Mouse (Mus musculus) stomach, embryonic 14.5 days (tissue): ENCODE data around the gene Inafm2. TPM values are rescaled to one million over a fixed set of nuclear protein-coding genes. Genes with fewer than 3 reads are reported as not detected.

ENCODE experiments used
- ATAC-seq: fragments of 200-750 bp; cut with Nextera tagmentation; 2 replicates; pipeline ENCODE4 v1.8.0; 2017; ENCODE audit warnings: low read depth, moderate TSS enrichment; ENCODE audit not compliant: insufficient number of reproducible peaks, insufficient read depth, low FRiP score
- H3K27ac ChIP-seq: fragments of 300-500 bp; sonication (generic); 2 replicates; pipeline ENCODE4 v1.5.1; 2014; ENCODE audit warnings: mild to moderate bottlenecking, low read length, moderate library complexity, mixed read lengths
- H3K27me3 ChIP-seq: fragments of 300-500 bp; sonication (generic); 2 replicates; pipeline ENCODE4 v1.6.1; 2014; ENCODE audit warnings: low read length, control low read depth, mixed read lengths; ENCODE audit not compliant: control insufficient read depth, insufficient read depth
- H3K36me3 ChIP-seq: fragments of 300-500 bp; sonication (generic); 2 replicates; pipeline ENCODE4 v1.6.1; 2014; ENCODE audit warnings: mild to moderate bottlenecking, control low read depth, low read length, moderate library complexity, mixed read lengths; ENCODE audit not compliant: control insufficient read depth, insufficient read depth
- H3K4me1 ChIP-seq: fragments of 300-500 bp; sonication (generic); 2 replicates; pipeline ENCODE4 v1.6.1; 2014; ENCODE audit warnings: low read length, control low read depth, mixed read lengths; ENCODE audit not compliant: control insufficient read depth, insufficient read depth
- H3K4me2 ChIP-seq: fragments of 300-500 bp; sonication (generic); replicated peaks from 2 replicates; pipeline ENCODE4 v1.6.1; 2014; ENCODE audit warnings: low read depth, low read length, control low read depth
- H3K4me3 ChIP-seq: fragments of 300-500 bp; sonication (generic); 2 replicates; pipeline ENCODE4 v1.5.1; 2014; ENCODE audit warnings: low read depth, low read length, control low read depth
- H3K9ac ChIP-seq: fragments of 300-500 bp; sonication (generic); replicated peaks from 2 replicates; pipeline ENCODE4 v1.6.1; 2014; ENCODE audit warnings: low read depth, mild to moderate bottlenecking, control low read depth, low read length, moderate library complexity, mixed read lengths
- H3K9me3 ChIP-seq: fragments of 300-500 bp; sonication (generic); 2 replicates; pipeline ENCODE4 v1.6.1; 2016; ENCODE audit warnings: low read depth, low read length, control low read depth; ENCODE audit not compliant: control insufficient read depth
- WGBS: fragments of 180-500 bp; shearing (Covaris S2); extraction: QIAGEN DNeasy Blood & Tissue Kit; methylation state at CpG from one replicate; pipeline ENCODE4 v1.1.7; 2014; 5-methylcytosine and 5-hydroxymethylcytosine counted together
- polyA plus RNA-seq: library from polyadenylated mRNA; unstranded; fragments of >200 nt; fragmentation: Nextera tagmentation; extraction: Ambion mirVana; gene quantifications from 2 replicates; pipeline ENCODE4 v1.2.1, GENCODE M21; 2014

Inafm2 gene
- polyA plus RNA-seq = 33.0 and 33.5 TPM in 2 replicates

DNA sequence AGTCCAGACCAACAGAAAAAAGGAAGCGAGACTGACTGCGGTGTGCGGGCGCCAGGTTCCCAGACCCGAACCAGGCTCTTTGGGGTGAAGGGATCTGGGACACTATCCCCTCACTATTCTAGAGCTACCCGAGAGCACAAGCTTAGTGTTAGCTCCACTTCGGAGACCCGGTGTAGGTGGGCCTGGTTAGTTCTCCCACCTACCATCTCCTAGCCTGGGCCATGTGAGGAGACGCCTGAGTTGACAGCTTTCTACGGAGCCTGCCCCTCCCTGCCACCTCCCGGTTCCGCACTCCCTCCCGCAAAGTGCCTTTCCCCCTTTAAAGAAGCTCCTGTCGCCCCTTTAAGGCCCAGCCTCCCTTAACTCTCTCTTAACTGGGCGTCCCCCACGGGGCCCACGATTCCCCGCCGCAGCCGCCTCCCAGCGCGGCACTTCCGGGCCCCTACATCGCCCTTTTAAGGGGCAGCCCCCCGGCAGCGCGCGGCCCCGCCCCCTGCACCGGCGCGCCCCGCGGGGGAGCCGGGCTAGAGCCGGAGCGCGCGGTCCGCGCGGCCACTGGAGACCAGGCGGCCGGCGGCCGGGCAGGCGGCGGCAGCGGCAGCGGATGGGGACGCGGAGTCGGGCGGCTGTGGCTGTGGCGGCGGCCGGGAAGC, at the start of gene Inafm2:
TSS of gene Inafm2 (plus strand) at position 527 of the 653 bp plus-strand sequence.
- peak; percentile 85 for ATAC-seq
- Histone ChIP-seq H3K4me2 (peak within 1 kb of the TSS; percentile 89), H3K4me3 (peak within 1 kb of the TSS; percentile 69), H3K36me3 (no peaks in the 10 kb centered on the region), H3K4me1 (peaks cover 19% of the 10 kb centered on the region), H3K9me3 (no peaks in the 10 kb centered on the region), H3K9ac (peak within 1 kb of the TSS; percentile 88), H3K27ac (no peak within 1 kb of the TSS), H3K27me3 (no peaks in the 10 kb centered on the region)
- under 1% methylated on average over 51 of the region's 57 CpGs for WGBS

GRCm38 (mm10) chr2:118696451-118697308, 48.9 kb upstream of the Inafm2 start:
- H3K9me3 ChIP-seq = no peaks in the 10 kb centered on the region
- H3K4me3 ChIP-seq = no peak overlapping the region
- no peak overlapping the region for H3K9ac ChIP-seq
- peaks cover 14% of the 10 kb centered on the region for H3K27me3 ChIP-seq
- no peak for ATAC-seq
- WGBS = 42% methylated on average over 21 of the region's 21 CpGs
- H3K4me1 ChIP-seq = peaks cover 5% of the 10 kb centered on the region; the same call in 1 of the 2 replicates
- no peak overlapping the region for H3K4me2 ChIP-seq
- H3K27ac ChIP-seq = no peak overlapping the region
- H3K36me3 ChIP-seq = no peaks in the 10 kb centered on the region

DNA sequence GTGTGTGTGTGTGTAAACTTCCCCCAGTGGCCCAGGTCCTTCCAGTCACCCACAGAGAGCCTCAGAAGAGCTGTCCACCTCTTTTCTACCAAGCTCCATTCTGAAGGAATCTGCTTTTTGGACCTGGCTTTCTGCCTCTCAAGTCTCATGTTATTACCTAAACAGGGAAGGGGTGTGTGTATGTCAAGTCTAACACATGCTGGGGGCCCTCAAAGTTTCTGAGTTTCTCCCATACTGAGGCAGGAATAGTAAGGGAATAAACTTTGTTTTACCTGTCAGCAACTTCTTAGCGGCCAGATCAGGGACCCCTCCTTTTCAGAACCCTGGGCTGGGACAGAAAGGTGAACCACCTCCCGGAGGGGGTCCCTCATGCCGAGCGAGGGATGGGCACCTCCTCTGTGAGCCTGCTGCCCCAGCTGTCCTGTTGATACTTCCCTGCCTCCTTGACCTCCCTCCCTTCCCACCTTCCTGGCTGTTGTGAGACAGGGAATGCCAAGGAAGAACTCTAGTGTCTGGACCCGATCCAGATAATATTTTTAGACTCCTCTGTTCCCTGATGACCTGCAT, 48.2 kb upstream of the Inafm2 start:
- WGBS = 37% methylated on average over 5 of the region's 5 CpGs
- peaks cover 21% of the 10 kb centered on the region for H3K27me3 ChIP-seq
- H3K4me3 ChIP-seq = no peak overlapping the region
- ATAC-seq = no peak
- H3K9me3 ChIP-seq = no peaks in the 10 kb centered on the region
- H3K36me3 ChIP-seq = no peaks in the 10 kb centered on the region
- H3K9ac ChIP-seq = no peak overlapping the region
- H3K4me1 ChIP-seq = peaks cover 5% of the 10 kb centered on the region; the same call in 1 of the 2 replicates
- H3K4me2 ChIP-seq = no peak overlapping the region
- no peak overlapping the region for H3K27ac ChIP-seq

DNA sequence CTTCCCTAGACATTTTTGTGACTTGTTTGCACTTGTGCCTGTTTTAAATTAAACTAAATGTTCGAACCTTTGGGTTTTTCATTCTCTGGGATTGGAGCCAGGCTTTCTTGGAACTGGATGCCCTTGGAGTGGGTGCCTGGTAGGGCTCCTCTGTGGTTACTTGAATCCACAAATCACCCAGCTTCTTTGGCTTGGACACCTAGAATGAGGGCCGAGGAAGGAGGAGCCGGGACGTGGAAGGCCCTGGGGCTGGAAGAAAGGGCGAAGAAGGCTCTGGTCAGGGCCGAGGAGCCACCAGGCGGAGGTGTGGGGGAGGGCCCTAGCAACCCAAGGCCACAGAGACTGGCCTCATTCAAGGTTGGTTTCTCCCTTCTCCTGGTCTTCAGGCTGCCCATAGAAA, 47.6 kb upstream of the Inafm2 start:
- Histone ChIP-seq H3K9me3 (no peaks in the 10 kb centered on the region), H3K27me3 (peaks cover 27% of the 10 kb centered on the region), H3K9ac (no peak overlapping the region), H3K27ac (no peak overlapping the region), H3K36me3 (no peaks in the 10 kb centered on the region), H3K4me2 (no peak overlapping the region), H3K4me3 (no peak overlapping the region), H3K4me1 (peaks cover 11% of the 10 kb centered on the region)
- no peak for ATAC-seq
- 41% methylated on average over 7 of the region's 7 CpGs for WGBS

DNA sequence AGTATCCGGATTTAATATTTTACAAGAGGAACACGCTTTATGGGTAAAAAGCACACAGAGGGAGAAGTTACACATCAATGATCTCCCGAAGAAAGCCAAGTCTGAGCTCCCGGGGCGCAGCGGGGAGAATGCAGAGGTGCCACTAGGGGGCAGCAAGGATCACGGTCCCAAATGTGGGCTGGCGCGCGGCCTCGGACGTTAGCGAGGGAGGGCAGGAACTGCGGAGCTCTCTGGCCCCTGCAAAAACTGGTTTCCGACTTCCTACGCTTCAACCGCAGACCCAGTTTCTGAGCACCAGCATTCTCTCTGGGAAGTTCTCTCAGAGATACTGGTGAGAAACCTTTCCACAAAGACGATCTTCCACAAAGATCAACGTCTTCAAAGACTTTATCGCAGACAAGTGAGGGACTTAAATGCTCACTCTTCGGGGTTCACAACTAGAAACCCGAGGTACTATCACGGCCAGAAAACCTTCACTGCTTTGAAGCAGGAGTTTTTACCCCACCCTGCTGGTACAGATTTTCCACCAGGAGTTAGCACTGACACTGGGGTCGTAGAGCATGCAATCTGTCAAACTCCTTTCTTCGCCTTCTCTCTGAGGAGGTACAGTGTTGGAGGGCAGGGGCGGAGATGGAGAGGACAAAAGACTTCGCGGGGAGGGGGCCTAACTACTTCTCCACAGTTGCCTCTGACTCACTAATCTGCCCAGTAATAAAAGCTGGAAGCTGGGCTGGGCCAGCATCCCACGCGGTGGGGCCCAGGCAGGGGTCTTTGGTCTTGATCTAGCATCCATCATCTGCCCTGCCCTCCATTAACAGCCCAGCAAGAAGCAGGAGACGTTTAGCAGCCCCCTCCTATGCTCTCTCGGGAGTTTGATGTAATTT, 45.1 kb upstream of the Inafm2 start:
- Histone ChIP-seq H3K4me1 (peaks cover 25% of the 10 kb centered on the region), H3K4me3 (peak overlapping the region; percentile 18; the same call in 1 of the 2 replicates), H3K9ac (no peak overlapping the region), H3K27me3 (peaks cover 49% of the 10 kb centered on the region), H3K9me3 (no peaks in the 10 kb centered on the region), H3K4me2 (peak overlapping the region; percentile 36), H3K27ac (no peak overlapping the region), H3K36me3 (no peaks in the 10 kb centered on the region)
- 2% methylated on average over 32 of the region's 32 CpGs for WGBS
- ATAC-seq = no peak

- Histone ChIP-seq H3K36me3 (no peaks in the 10 kb centered on the region), H3K4me1 (peaks cover 25% of the 10 kb centered on the region), H3K4me3 (no peak overlapping the region), H3K27me3 (peaks cover 54% of the 10 kb centered on the region), H3K27ac (no peak overlapping the region), H3K4me2 (no peak overlapping the region), H3K9ac (no peak overlapping the region), H3K9me3 (no peaks in the 10 kb centered on the region)
- 16% methylated on average over 5 of the region's 5 CpGs for WGBS
- ATAC-seq = no peak
Measured at GRCm38 (mm10) chr2:118701161-118701560, 44.4 kb upstream of the Inafm2 start.

- 5% methylated on average over 51 of the region's 51 CpGs for WGBS
- Histone ChIP-seq H3K27me3 (peaks cover 65% of the 10 kb centered on the region), H3K27ac (no peak overlapping the region), H3K4me3 (peak overlapping the region; percentile 41), H3K36me3 (no peaks in the 10 kb centered on the region), H3K9ac (no peak overlapping the region), H3K9me3 (no peaks in the 10 kb centered on the region), H3K4me2 (peak overlapping the region; percentile 69), H3K4me1 (peaks cover 20% of the 10 kb centered on the region)
- ATAC-seq = no peak
Measured at GRCm38 (mm10) chr2:118701971-118702882, 43.3 kb upstream of the Inafm2 start.
